Mouse (Mus musculus) midbrain, embryonic 11.5 days (tissue): ENCODE data around the gene Sgcd. TPM values are rescaled to one million over a fixed set of nuclear protein-coding genes. Genes with fewer than 3 reads are reported as not detected.
"Not testable (repeated sequence)": the region's sequence is repeated elsewhere in the genome, so short reads cannot be mapped to it uniquely, and the experiment has no call there.

Experiments used
- ATAC-seq: fragments of 200-750 bp; cut with Nextera tagmentation; 2 replicates; pipeline ENCODE4 v1.8.0; 2017; ENCODE audit warnings: moderate TSS enrichment, moderate library complexity; ENCODE audit not compliant: low FRiP score
- DNase-seq: peaks from one replicate; pipeline ENCODE4 v3.0.0; 2015; ENCODE audit warnings: low spot score; ENCODE audit errors: missing footprints
- H3K27ac ChIP-seq: fragments of 300-500 bp; sonication (generic); 2 replicates; pipeline ENCODE4 v1.5.1; 2014; ENCODE audit warnings: low read depth, low read length
- H3K27me3 ChIP-seq: fragments of 300-500 bp; sonication (generic); 2 replicates; pipeline ENCODE4 v1.6.1; 2014; ENCODE audit warnings: mild to moderate bottlenecking, low read length, moderate library complexity, mixed read lengths; ENCODE audit not compliant: control insufficient read depth, insufficient read depth
- H3K36me3 ChIP-seq: fragments of 300-500 bp; sonication (generic); 2 replicates; pipeline ENCODE4 v1.6.1; 2014; ENCODE audit warnings: mild to moderate bottlenecking, low read length, moderate library complexity, mixed read lengths; ENCODE audit not compliant: control insufficient read depth, insufficient read depth
- H3K4me1 ChIP-seq: fragments of 300-500 bp; sonication (generic); 2 replicates; pipeline ENCODE4 v1.6.1; 2014; ENCODE audit warnings: low read length; ENCODE audit not compliant: control insufficient read depth, insufficient read depth
- H3K4me2 ChIP-seq: fragments of 300-500 bp; sonication (generic); 2 replicates; pipeline ENCODE4 v1.6.1; 2014; ENCODE audit warnings: mild to moderate bottlenecking, moderate library complexity
- H3K4me3 ChIP-seq: fragments of 300-500 bp; sonication (generic); 2 replicates; pipeline ENCODE4 v1.5.1; 2014; ENCODE audit warnings: low read depth, low read length
- H3K9ac ChIP-seq: fragments of 300-500 bp; sonication (generic); 2 replicates; pipeline ENCODE4 v1.6.1; 2014; ENCODE audit warnings: low read length
- H3K9me3 ChIP-seq: fragments of 300-500 bp; sonication (generic); 2 replicates; pipeline ENCODE4 v1.6.1; 2016; ENCODE audit warnings: low read length; ENCODE audit not compliant: control insufficient read depth
- WGBS: fragments of 180-500 bp; shearing (Covaris S2); extraction: QIAGEN DNeasy Blood & Tissue Kit; methylation state at CpG from one replicate; pipeline ENCODE4 v1.1.7; 2014; 5-methylcytosine and 5-hydroxymethylcytosine counted together
- polyA plus RNA-seq: library from polyadenylated mRNA; unstranded; fragments of >200 nt; fragmentation: Nextera tagmentation; extraction: Ambion mirVana; gene quantifications from 2 replicates; pipeline ENCODE4 v1.2.1, GENCODE M21; 2014

The Sgcd gene
- polyA plus RNA-seq, 1 experiment from 2014 or later, result 1.4 TPM

DNA sequence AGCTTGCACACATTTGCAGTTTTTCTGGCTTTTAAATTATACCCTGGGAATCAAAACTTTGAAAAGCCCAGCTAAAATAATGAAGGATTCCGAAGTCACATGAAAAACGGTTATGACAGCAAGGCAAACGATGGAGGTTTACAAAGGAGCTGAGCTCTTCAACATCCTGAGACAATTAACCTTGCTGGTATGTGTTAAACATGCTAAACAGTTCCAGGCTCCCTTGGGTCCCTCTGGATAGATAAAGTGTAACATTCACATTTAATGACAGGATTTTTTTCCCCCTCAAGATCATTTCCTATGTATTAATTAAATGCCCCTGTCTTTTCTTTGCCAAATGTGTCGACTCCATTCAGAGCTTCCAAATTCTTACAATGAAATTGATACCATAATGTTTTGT, 414.1 kb downstream of the Sgcd start:
- H3K27me3 ChIP-seq, result no peaks in the 10 kb centered on the region
- WGBS, result 83% methylated on average over 4 of the region's 4 CpGs
- H3K36me3 ChIP-seq, result no peaks in the 10 kb centered on the region
- H3K4me1 ChIP-seq, result no peaks in the 10 kb centered on the region
- H3K9me3 ChIP-seq, result no peaks in the 10 kb centered on the region
- DNase-seq (no peak), ATAC-seq (no peak)
- H3K4me3 ChIP-seq, result no peak overlapping the region
- no peak overlapping the region for H3K27ac ChIP-seq
- H3K4me2 ChIP-seq, result no peak overlapping the region
- no peak overlapping the region for H3K9ac ChIP-seq

DNA sequence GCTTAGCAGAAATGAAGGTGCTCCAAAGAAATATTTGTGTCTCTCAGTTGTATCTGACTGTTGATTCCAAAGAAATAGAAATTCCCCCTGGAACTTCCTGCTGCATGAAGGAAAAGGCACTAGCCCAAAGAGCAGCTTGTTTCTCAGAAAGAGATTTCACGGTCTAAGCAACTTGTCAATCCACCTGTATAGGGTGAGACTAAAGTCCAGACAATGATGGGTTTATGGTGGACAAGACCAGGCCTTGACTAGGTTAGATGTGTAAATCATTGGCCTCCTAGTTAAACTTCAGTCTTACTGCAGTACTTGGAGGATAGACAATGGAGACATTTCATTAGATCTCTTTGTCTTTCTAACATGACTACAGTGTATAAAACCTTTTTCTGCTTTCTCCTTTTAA, 420.3 kb downstream of the Sgcd start:
- DNase-seq, result no peak
- H3K4me3 ChIP-seq, result no peak overlapping the region
- H3K4me1 ChIP-seq, result no peaks in the 10 kb centered on the region
- ATAC-seq, result no peak
- H3K4me2 ChIP-seq, result no peak overlapping the region
- H3K36me3 ChIP-seq, result no peaks in the 10 kb centered on the region
- H3K27me3 ChIP-seq, result no peaks in the 10 kb centered on the region
- H3K27ac ChIP-seq, result no peak overlapping the region
- no peaks in the 10 kb centered on the region for H3K9me3 ChIP-seq
- no peak overlapping the region for H3K9ac ChIP-seq
- 95% methylated on average over 1 of the region's 1 CpGs for WGBS

DNA sequence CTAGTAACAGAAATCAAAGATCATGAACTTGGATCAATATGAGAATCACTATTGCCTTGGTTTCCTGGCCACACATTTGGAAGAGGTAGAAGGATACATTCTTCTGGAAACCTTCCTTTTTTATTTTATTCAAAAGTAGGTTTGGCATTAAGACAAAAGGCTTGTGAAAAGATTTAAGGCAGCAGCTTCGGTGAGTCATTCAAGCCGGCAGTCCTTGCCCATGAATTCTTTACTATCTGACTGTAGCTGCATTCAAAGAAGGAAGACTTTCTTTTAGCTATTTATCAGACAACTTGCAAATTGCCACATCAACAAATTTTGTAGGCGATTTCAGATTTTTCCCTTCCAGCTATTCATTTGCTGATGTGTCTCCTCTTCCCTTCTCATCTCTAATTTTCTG, 422.6 kb downstream of the Sgcd start:
- no peak overlapping the region for H3K4me3 ChIP-seq
- no peak for ATAC-seq
- H3K27ac ChIP-seq, result no peak overlapping the region
- no peaks in the 10 kb centered on the region for H3K27me3 ChIP-seq
- H3K9me3 ChIP-seq, result no peaks in the 10 kb centered on the region
- H3K36me3 ChIP-seq, result no peaks in the 10 kb centered on the region
- DNase-seq, result no peak
- WGBS, result 83% methylated on average over 3 of the region's 3 CpGs
- H3K4me1 ChIP-seq, result no peaks in the 10 kb centered on the region
- no peak overlapping the region for H3K9ac ChIP-seq
- no peak overlapping the region for H3K4me2 ChIP-seq

GRCm38 (mm10) chr11:47524845-47525244, 463.9 kb downstream of the Sgcd start:
- H3K9ac ChIP-seq, result no peak overlapping the region
- no peaks in the 10 kb centered on the region for H3K9me3 ChIP-seq
- WGBS, result 6% methylated on average over 1 of the region's 1 CpGs
- ATAC-seq (peak; percentile 92), DNase-seq (no peak)
- H3K27me3 ChIP-seq, result no peaks in the 10 kb centered on the region
- no peak overlapping the region for H3K4me2 ChIP-seq
- H3K4me1 ChIP-seq, result 0 out of 2 replicates have a peak, but pooled peaks cover 2% of the 10 kb centered on the region
- H3K27ac ChIP-seq, result no peak overlapping the region; the same call in 1 of the 2 replicates
- H3K36me3 ChIP-seq, result no peaks in the 10 kb centered on the region
- no peak overlapping the region for H3K4me3 ChIP-seq

- no peak overlapping the region for H3K27ac ChIP-seq
- DNase-seq, result no peak
- no peak overlapping the region for H3K4me2 ChIP-seq
- no peaks in the 10 kb centered on the region for H3K9me3 ChIP-seq
- no peak overlapping the region for H3K4me3 ChIP-seq
- H3K27me3 ChIP-seq, result no peaks in the 10 kb centered on the region
- no peak overlapping the region for H3K9ac ChIP-seq
- H3K36me3 ChIP-seq, result no peaks in the 10 kb centered on the region
- WGBS, result 82% methylated on average over 6 of the region's 6 CpGs
- H3K4me1 ChIP-seq, result no peaks in the 10 kb centered on the region
- ATAC-seq, result no peak
Measured at GRCm38 (mm10) chr11:47508047-47508446, 480.7 kb downstream of the Sgcd start.

DNA sequence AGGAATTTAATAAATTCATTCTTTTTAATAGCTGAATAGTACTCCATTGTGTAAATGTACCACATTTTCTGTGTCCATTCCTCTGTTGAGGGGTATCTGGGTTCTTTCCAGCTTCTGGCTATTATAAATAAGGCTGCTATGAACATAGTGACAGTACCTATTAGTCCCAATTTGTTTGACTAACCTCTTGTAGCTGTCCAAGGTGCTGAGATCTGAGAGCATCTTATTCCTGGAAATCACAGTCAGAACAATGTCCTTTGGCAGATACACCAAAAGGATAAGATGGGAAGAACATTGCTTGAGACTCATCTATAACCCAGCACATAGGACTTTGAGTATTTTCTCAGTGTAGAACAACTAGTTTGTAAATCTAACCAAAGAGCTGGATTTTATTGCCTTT, 485.5 kb downstream of the Sgcd start:
- H3K4me1 ChIP-seq, result not testable (repeated sequence)

DNA sequence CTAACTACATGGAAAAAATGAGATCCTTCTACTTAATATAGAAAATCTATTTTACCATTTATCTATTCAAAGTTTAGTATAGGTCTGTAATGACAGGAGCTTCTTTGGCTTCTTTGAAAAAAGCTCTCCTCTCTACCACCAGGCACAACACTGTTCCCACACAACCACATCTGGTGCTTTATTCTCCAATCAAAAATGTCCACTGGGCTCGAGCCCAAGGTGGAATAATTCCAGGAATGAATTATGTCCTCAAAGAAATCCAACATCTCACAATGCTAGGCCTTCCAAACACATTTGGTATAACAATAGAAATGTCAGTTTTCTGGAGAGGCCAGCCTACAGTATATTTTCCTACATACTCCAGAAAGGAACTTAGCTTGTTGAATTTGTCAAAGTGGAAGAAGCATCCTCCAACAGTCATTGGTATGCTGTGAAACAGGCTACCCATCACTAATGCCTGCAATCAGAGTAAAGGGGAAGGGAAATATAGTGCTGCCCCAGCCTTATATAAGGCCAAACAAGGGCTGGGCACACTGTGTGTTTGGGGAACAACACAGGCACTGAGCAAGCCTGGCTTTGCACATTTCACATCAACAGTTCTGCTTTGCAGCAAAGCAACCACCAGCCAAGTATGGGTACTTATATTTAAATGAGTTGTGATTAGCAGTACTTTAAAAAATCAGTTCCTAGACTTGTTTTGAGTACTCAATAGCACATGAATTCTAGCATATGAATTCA, 515.1 kb downstream of the Sgcd start:
- no peaks in the 10 kb centered on the region for H3K9me3 ChIP-seq
- no peak overlapping the region for H3K27ac ChIP-seq
- H3K27me3 ChIP-seq, result no peaks in the 10 kb centered on the region
- no peak overlapping the region for H3K9ac ChIP-seq
- ATAC-seq (no peak), DNase-seq (no peak)
- 54% methylated on average over 1 of the region's 1 CpGs for WGBS
- no peak overlapping the region for H3K4me2 ChIP-seq
- H3K36me3 ChIP-seq, result no peaks in the 10 kb centered on the region
- no peak overlapping the region for H3K4me3 ChIP-seq
- H3K4me1 ChIP-seq, result no peaks in the 10 kb centered on the region

More for the DNA sequence above, 485.5 kb downstream of the Sgcd start:
- not testable (repeated sequence) for DNase-seq, H3K9ac ChIP-seq, H3K4me3 ChIP-seq, H3K9me3 ChIP-seq, H3K27ac ChIP-seq, H3K27me3 ChIP-seq, ATAC-seq, H3K36me3 ChIP-seq, H3K4me2 ChIP-seq

DNA sequence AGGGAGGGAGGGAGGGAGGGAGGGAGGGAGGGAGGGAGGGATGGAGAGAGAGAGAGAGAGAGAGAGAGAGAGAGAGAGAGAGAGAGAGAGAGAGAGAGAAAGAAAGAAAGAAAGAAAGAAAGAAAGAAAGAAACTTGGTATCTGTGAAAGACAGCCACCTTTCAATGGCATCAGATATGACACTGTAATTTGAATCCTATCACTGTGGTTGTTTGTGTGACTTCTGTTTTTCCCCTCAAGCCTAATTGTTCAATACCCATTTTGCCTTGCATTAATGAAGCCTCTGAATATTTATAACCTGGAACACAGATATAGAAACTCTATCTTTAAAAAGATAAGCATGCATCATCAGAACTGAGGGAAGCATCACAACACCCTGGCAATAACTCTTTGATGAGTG, 528.1 kb downstream of the Sgcd start:
- not testable (repeated sequence) for H3K27ac ChIP-seq, H3K36me3 ChIP-seq, H3K4me2 ChIP-seq, H3K4me1 ChIP-seq, H3K9me3 ChIP-seq, DNase-seq, H3K4me3 ChIP-seq, ATAC-seq, H3K27me3 ChIP-seq, H3K9ac ChIP-seq

- H3K4me2 ChIP-seq, result no peak overlapping the region
- no peaks in the 10 kb centered on the region; the same call in 1 of the 2 replicates for H3K36me3 ChIP-seq
- DNase-seq (no peak), ATAC-seq (no peak)
- H3K27ac ChIP-seq, result no peak overlapping the region
- 79% methylated on average over 2 of the region's 2 CpGs for WGBS
- no peaks in the 10 kb centered on the region for H3K27me3 ChIP-seq
- H3K4me3 ChIP-seq, result no peak overlapping the region
- no peak overlapping the region for H3K9ac ChIP-seq
- no peaks in the 10 kb centered on the region for H3K4me1 ChIP-seq
- no peaks in the 10 kb centered on the region for H3K9me3 ChIP-seq
Measured at GRCm38 (mm10) chr11:47460149-47460548, 528.6 kb downstream of the Sgcd start.
